Mouse (Mus musculus) CH12.LX (cell line): Measurements from ENCODE around the gene Immp2l. TPM values are rescaled to one million over a fixed set of nuclear protein-coding genes. Genes with fewer than 3 reads are reported as not detected.
A peak's percentile ranks its signal among the peaks of the same experiment; 100 is the strongest.

Source experiments
- DNase-seq: peaks from one replicate; pipeline ENCODE4 v3.0.0-alpha.2; 2013; ENCODE audit errors: extremely low read depth
- H3K27ac ChIP-seq: 2 replicates; pipeline ENCODE4 v1.5.1; 2012; ENCODE audit warnings: low read depth, mild to moderate bottlenecking, control low read depth, moderate library complexity; ENCODE audit not compliant: insufficient read depth
- H3K27me3 ChIP-seq: replicated peaks from 2 replicates; pipeline ENCODE3; 2012; ENCODE audit warnings: inconsistent platforms
- H3K36me3 ChIP-seq, 2 experiments: replicated peaks in 1 of 2; 2 replicates each; pipeline versions ENCODE3 to v1.6.1; 2012; ENCODE audit warnings: inconsistent platforms in 1 of 2, low read length in 1 of 2, mild to moderate bottlenecking in 1 of 2, mixed read lengths in 1 of 2, moderate library complexity in 1 of 2; ENCODE audit not compliant: control insufficient read depth in 1 of 2, insufficient read depth in 1 of 2
- H3K4me1 ChIP-seq, 2 experiments: 2 replicates each; pipeline ENCODE4 v1.6.1; 2012; ENCODE audit warnings: inconsistent platforms in 1 of 2, moderate library complexity in 1 of 2; ENCODE audit not compliant: insufficient read depth in 2 of 2, control insufficient read depth in 1 of 2
- H3K4me2 ChIP-seq: 2 replicates; pipeline ENCODE4 v1.6.1; 2012; ENCODE audit warnings: low read depth, mild to moderate bottlenecking, control low read depth; ENCODE audit not compliant: poor library complexity, insufficient read depth, severe bottlenecking
- H3K4me3 ChIP-seq, 3 experiments: fragments of 150-350 bp in 1 of 3; sonication (generic) in 1 of 3; replicated peaks in 1 of 3; 2 replicates each; pipeline versions ENCODE3 to v1.5.1; 2011 to 2012; ENCODE audit warnings: low read depth in 2 of 3, low read length in 2 of 3, mild to moderate bottlenecking in 2 of 3, moderate library complexity in 2 of 3, control low read depth in 1 of 3, improper control_type of control experiment in 1 of 3, inconsistent platforms in 1 of 3, mixed read lengths in 1 of 3; ENCODE audit not compliant: poor library complexity in 1 of 3
- H3K79me2 ChIP-seq: replicated peaks from 2 replicates; pipeline ENCODE4 v1.6.1; 2012; ENCODE audit warnings: mild to moderate bottlenecking, moderate library complexity; ENCODE audit not compliant: control insufficient read depth, poor library complexity, insufficient read depth, severe bottlenecking; ENCODE audit errors: extremely low read depth
- H3K9ac ChIP-seq: 2 replicates; pipeline ENCODE4 v1.6.1; 2012; ENCODE audit warnings: low read depth, mild to moderate bottlenecking, control low read depth, moderate library complexity; ENCODE audit not compliant: insufficient read depth
- H3K9me3 ChIP-seq: replicated peaks from 2 replicates; pipeline ENCODE3; 2012; ENCODE audit warnings: low read length, inconsistent platforms, mixed read lengths
- BHLHE40 ChIP-seq: IDR thresholded peaks from 2 replicates; pipeline ENCODE4 v1.6.1; 2011; ENCODE audit warnings: mild to moderate bottlenecking, low read depth, low read length, improper control_type of control experiment
- CHD1 ChIP-seq: IDR thresholded peaks from 2 replicates; pipeline ENCODE4 v1.6.1; 2012; ENCODE audit warnings: low read depth, low read length, improper control_type of control experiment, inconsistent platforms
- CHD2 ChIP-seq: IDR thresholded peaks from 2 replicates; pipeline ENCODE4 v1.6.1; 2011; ENCODE audit warnings: low read length, improper control_type of control experiment
- CTCF ChIP-seq, 2 experiments: IDR thresholded peaks in 1 of 2; conservative IDR thresholded peaks in 1 of 2; 2 replicates each; pipeline ENCODE4 v1.5.1; 2011 to 2012; ENCODE audit warnings: low read depth in 2 of 2, low read length in 2 of 2, improper control_type of control experiment in 1 of 2, inconsistent platforms in 1 of 2, mild to moderate bottlenecking in 1 of 2, moderate library complexity in 1 of 2
- E2F4 ChIP-seq: IDR thresholded peaks from 2 replicates; pipeline ENCODE4 v1.6.1; 2011; ENCODE audit warnings: low read depth, low read length, improper control_type of control experiment; ENCODE audit not compliant: insufficient replicate concordance
- ELF1 ChIP-seq: IDR thresholded peaks from 2 replicates; pipeline ENCODE4 v1.6.1; 2014; ENCODE audit warnings: low read depth, mild to moderate bottlenecking, inconsistent platforms, low read length, improper control_type of control experiment
- EP300 ChIP-seq: IDR thresholded peaks from 2 replicates; pipeline ENCODE4 v1.6.1; 2011; ENCODE audit warnings: low read length, improper control_type of control experiment
- ETS1 ChIP-seq: conservative IDR thresholded peaks from 2 replicates; pipeline ENCODE4 v1.6.1; 2012; ENCODE audit warnings: low read depth, mild to moderate bottlenecking, inconsistent platforms, low read length, improper control_type of control experiment, moderate library complexity
- GABPA ChIP-seq: IDR thresholded peaks from 2 replicates; pipeline ENCODE4 v1.6.1; 2012; ENCODE audit warnings: low read depth, low read length, improper control_type of control experiment, inconsistent platforms; ENCODE audit not compliant: insufficient replicate concordance
- HCFC1 ChIP-seq: IDR thresholded peaks from 2 replicates; pipeline ENCODE4 v1.6.1; 2012; ENCODE audit warnings: low read depth, mild to moderate bottlenecking, inconsistent platforms, low read length, improper control_type of control experiment
- IRF4 ChIP-seq: IDR thresholded peaks from 2 replicates; pipeline ENCODE4 v1.6.1; 2014; ENCODE audit warnings: low read depth, mild to moderate bottlenecking, inconsistent platforms, low read length, improper control_type of control experiment
- JUN ChIP-seq: IDR thresholded peaks from 2 replicates; pipeline ENCODE4 v1.6.1; 2011; ENCODE audit warnings: low read depth, mild to moderate bottlenecking, low read length, improper control_type of control experiment, moderate library complexity; ENCODE audit not compliant: insufficient read depth
- JUND ChIP-seq: conservative IDR thresholded peaks from 2 replicates; pipeline ENCODE4 v1.6.1; 2011; ENCODE audit warnings: low read depth, low read length, improper control_type of control experiment
- KAT2A ChIP-seq: IDR thresholded peaks from 2 replicates; pipeline ENCODE4 v1.6.1; 2012; ENCODE audit warnings: low read length, improper control_type of control experiment, inconsistent platforms; ENCODE audit not compliant: insufficient replicate concordance
- MAFK ChIP-seq: IDR thresholded peaks from 2 replicates; pipeline ENCODE4 v1.6.1; 2011; ENCODE audit warnings: low read length, improper control_type of control experiment; ENCODE audit not compliant: insufficient replicate concordance
- MAX ChIP-seq: IDR thresholded peaks from 2 replicates; pipeline ENCODE4 v1.6.1; 2011; ENCODE audit warnings: low read length, improper control_type of control experiment
- MAZ ChIP-seq: IDR thresholded peaks from 2 replicates; pipeline ENCODE4 v1.6.1; 2012; ENCODE audit warnings: low read depth, mild to moderate bottlenecking, inconsistent platforms, low read length, improper control_type of control experiment, moderate library complexity
- MEF2A ChIP-seq: IDR thresholded peaks from 2 replicates; pipeline ENCODE4 v1.6.1; 2014; ENCODE audit warnings: low read depth, mild to moderate bottlenecking, inconsistent platforms, low read length, improper control_type of control experiment, borderline replicate concordance
- MXI1 ChIP-seq: IDR thresholded peaks from 2 replicates; pipeline ENCODE4 v1.6.1; 2011; ENCODE audit warnings: mild to moderate bottlenecking, low read depth, low read length, improper control_type of control experiment
- MYC ChIP-seq: IDR thresholded peaks from 2 replicates; pipeline ENCODE4 v1.6.1; 2011; ENCODE audit warnings: low read depth, mild to moderate bottlenecking, improper control_type of control experiment, low read length
- NELFE ChIP-seq: IDR thresholded peaks from 2 replicates; pipeline ENCODE4 v1.6.1; 2011; ENCODE audit warnings: low read depth, low read length, improper control_type of control experiment
- NRF1 ChIP-seq: IDR thresholded peaks from 2 replicates; pipeline ENCODE4 v1.6.1; 2014; ENCODE audit warnings: low read depth, mild to moderate bottlenecking, inconsistent platforms, low read length, improper control_type of control experiment, moderate library complexity
- PAX5 ChIP-seq: IDR thresholded peaks from 2 replicates; pipeline ENCODE4 v1.6.1; 2012; ENCODE audit warnings: low read length, inconsistent platforms, mixed read lengths
- POLR2A ChIP-seq: IDR thresholded peaks from 2 replicates; pipeline ENCODE4 v1.6.1; 2011; ENCODE audit warnings: low read depth, mild to moderate bottlenecking, improper control_type of control experiment, low read length
- POLR2AphosphoS2 ChIP-seq: IDR thresholded peaks from 2 replicates; pipeline ENCODE4 v1.6.1; 2011; ENCODE audit warnings: low read depth, low read length, improper control_type of control experiment
- RAD21 ChIP-seq: IDR thresholded peaks from 2 replicates; pipeline ENCODE4 v1.6.1; 2011; ENCODE audit warnings: low read depth, mild to moderate bottlenecking, low read length, improper control_type of control experiment, moderate library complexity
- RCOR1 ChIP-seq: conservative IDR thresholded peaks from 2 replicates; pipeline ENCODE4 v1.6.1; 2012; ENCODE audit warnings: low read depth, mild to moderate bottlenecking, inconsistent platforms, low read length, improper control_type of control experiment
- SIN3A ChIP-seq: IDR thresholded peaks from 2 replicates; pipeline ENCODE4 v1.6.1; 2012; ENCODE audit warnings: low read length, improper control_type of control experiment, inconsistent platforms
- SMC3 ChIP-seq: IDR thresholded peaks from 2 replicates; pipeline ENCODE4 v1.6.1; 2011; ENCODE audit warnings: low read depth, low read length, improper control_type of control experiment
- TBP ChIP-seq: conservative IDR thresholded peaks from 2 replicates; pipeline ENCODE4 v1.6.1; 2011; ENCODE audit warnings: low read depth, low read length, improper control_type of control experiment
- TCF12 ChIP-seq: IDR thresholded peaks from 2 replicates; pipeline ENCODE4 v1.6.1; 2014; ENCODE audit warnings: low read depth, mild to moderate bottlenecking, inconsistent platforms, low read length, improper control_type of control experiment
- UBTF ChIP-seq: IDR thresholded peaks from 2 replicates; pipeline ENCODE4 v1.6.1; 2012; ENCODE audit warnings: low read depth, mild to moderate bottlenecking, inconsistent platforms, low read length, improper control_type of control experiment, moderate library complexity
- USF1 ChIP-seq: IDR thresholded peaks from 2 replicates; pipeline ENCODE4 v1.6.1; 2014; ENCODE audit warnings: low read depth, mild to moderate bottlenecking, inconsistent platforms, low read length, improper control_type of control experiment
- USF2 ChIP-seq: conservative IDR thresholded peaks from 2 replicates; pipeline ENCODE4 v1.6.1; 2011; ENCODE audit warnings: low read depth, low read length, improper control_type of control experiment
- ZC3H11A ChIP-seq: IDR thresholded peaks from 2 replicates; pipeline ENCODE4 v1.6.1; 2012; ENCODE audit warnings: low read depth, mild to moderate bottlenecking, inconsistent platforms, low read length, improper control_type of control experiment
- ZKSCAN1 ChIP-seq: IDR thresholded peaks from 2 replicates; pipeline ENCODE4 v1.6.1; 2012; ENCODE audit warnings: low read depth, inconsistent platforms, low read length, improper control_type of control experiment, borderline replicate concordance
- ZMIZ1 ChIP-seq: IDR thresholded peaks from 2 replicates; pipeline ENCODE4 v1.6.1; 2012; ENCODE audit warnings: low read depth, mild to moderate bottlenecking, inconsistent platforms, low read length, improper control_type of control experiment
- ZNF384 ChIP-seq: IDR thresholded peaks from 2 replicates; pipeline ENCODE4 v1.6.1; 2012; ENCODE audit warnings: low read depth, low read length, improper control_type of control experiment, inconsistent platforms
- dilution Hi-C: fragments of 300-500 bp; cut with MboI; formaldehyde crosslinking; loops from 2 replicates; pipeline ENCODE4 v1.14.3; 2020; ENCODE audit warnings: low sequenced_read_pairs; ENCODE audit not compliant: extremely low pct_unique_long_range_greater_than_20kb, extremely low pct_ligation_motif_present
- in situ Hi-C: fragments of 300-500 bp; cut with MboI; formaldehyde crosslinking; loops from 3 replicates; pipeline ENCODE4 v1.14.3; 2019; ENCODE audit warnings: low sequenced_read_pairs, low pct_ligation_motif_present, low pct_unique_long_range_greater_than_20kb, mixed read lengths
- polyA plus RNA-seq: library from polyadenylated mRNA; unstranded; fragments of >175 nt; gene quantifications from 2 replicates; pipeline ENCODE4 v1.2.1, GENCODE M21; 2012; ENCODE audit warnings: low read depth; ENCODE audit not compliant: insufficient read length
- total RNA-seq, 2 experiments: library from RNA; depleted of rRNA; stranded (reverse); fragments of 300-350 nt in 1 of 2; fragments of >200 nt in 1 of 2; gene quantifications; 2 replicates each; pipeline ENCODE4 v1.2.3; 2012 to 2014

Gene Immp2l
- total and polyA plus RNA-seq, 3 experiments: 4.8 to 16.5 (median 9.9) TPM

- H3K9ac ChIP-seq: peak overlapping the region; percentile 19; the same call in 1 of the 2 replicates
- no peak for TF ChIP-seq ELF1
- no peak for TF ChIP-seq JUND
- no peak for TF ChIP-seq POLR2AphosphoS2
- TF ChIP-seq JUN: no peak
- no peak for TF ChIP-seq MYC
- no peak for TF ChIP-seq MAX
- no peak for TF ChIP-seq USF2
- TF ChIP-seq UBTF: no peak
- TF ChIP-seq ZNF384: no peak
- TF ChIP-seq NRF1: no peak
- no peak for TF ChIP-seq CHD1
- TF ChIP-seq ZMIZ1: no peak
- TF ChIP-seq USF1: no peak
- TF ChIP-seq KAT2A: no peak
- no peak for TF ChIP-seq CTCF (conservative IDR thresholded peaks at IDR 0.05 in 1 of 2, IDR thresholded peaks at IDR 0.05 in 1 of 2; ENCODE audit: low read depth in 2 of 2, low read length in 2 of 2)
- TF ChIP-seq MAFK: 0 out of 2 replicates have a peak, but pooled peaks have one; percentile 52
- TF ChIP-seq SMC3: no peak
- no peak for TF ChIP-seq ZC3H11A
- no peak for TF ChIP-seq MXI1
- TF ChIP-seq MEF2A: 0 out of 2 replicates have a peak, but pooled peaks have one; percentile 38
- TF ChIP-seq RAD21: no peak
- TF ChIP-seq RCOR1: no peak
- TF ChIP-seq EP300: peak; percentile 57
- TF ChIP-seq HCFC1: no peak
- no peak for TF ChIP-seq GABPA
- no peak for TF ChIP-seq E2F4
- TF ChIP-seq POLR2A: no peak
- no peak for TF ChIP-seq NELFE
- TF ChIP-seq BHLHE40: peak; percentile 53
- no peak; the same call in 1 of the 2 replicates for TF ChIP-seq ETS1
- TF ChIP-seq ZKSCAN1: no peak
- TF ChIP-seq IRF4: peak; percentile 75; the same call in 1 of the 2 replicates
- TF ChIP-seq MAZ: no peak
- TF ChIP-seq SIN3A: no peak
- 0 out of 2 replicates have a peak, but pooled peaks have one; percentile 34 for TF ChIP-seq CHD2
- no peak for TF ChIP-seq TBP
- peak; percentile 30; the same call in 1 of the 2 replicates for TF ChIP-seq TCF12
- TF ChIP-seq PAX5: no peak
- TF ChIP-seq, all 38 proteins: peak for 7
- peaks cover 11 to 50% of the 10 kb centered on the region in 2 experiments for H3K4me1 ChIP-seq
- no peak overlapping the region for H3K4me3 ChIP-seq
- H3K79me2 ChIP-seq: no peaks in the 10 kb centered on the region
- no peaks in the 10 kb centered on the region for H3K27me3 ChIP-seq
- H3K9me3 ChIP-seq: no peaks in the 10 kb centered on the region
- in situ Hi-C loops: no loop called here
- peak overlapping the region; percentile 40; the same call in 1 of the 2 replicates for H3K27ac ChIP-seq
- H3K36me3 ChIP-seq: peaks cover 0 to 6% of the 10 kb centered on the region in 2 experiments
- peak; percentile 54 for DNase-seq
- H3K4me2 ChIP-seq: peak overlapping the region; percentile 86
- dilution Hi-C loops: no loop called here
Measured at GRCm38 (mm10) chr12:41044493-41045132, 20.7 kb downstream of the Immp2l start.
